Mouse (Mus musculus): ENCODE measurements around the gene 2900011O08Rik. TPM values are rescaled to one million over a fixed set of nuclear protein-coding genes. Genes with fewer than 3 reads are reported as not detected.

The 2900011O08Rik gene
- polyA plus RNA-seq, 1 experiment from 2014 or later, result 0.55 TPM

DNA sequence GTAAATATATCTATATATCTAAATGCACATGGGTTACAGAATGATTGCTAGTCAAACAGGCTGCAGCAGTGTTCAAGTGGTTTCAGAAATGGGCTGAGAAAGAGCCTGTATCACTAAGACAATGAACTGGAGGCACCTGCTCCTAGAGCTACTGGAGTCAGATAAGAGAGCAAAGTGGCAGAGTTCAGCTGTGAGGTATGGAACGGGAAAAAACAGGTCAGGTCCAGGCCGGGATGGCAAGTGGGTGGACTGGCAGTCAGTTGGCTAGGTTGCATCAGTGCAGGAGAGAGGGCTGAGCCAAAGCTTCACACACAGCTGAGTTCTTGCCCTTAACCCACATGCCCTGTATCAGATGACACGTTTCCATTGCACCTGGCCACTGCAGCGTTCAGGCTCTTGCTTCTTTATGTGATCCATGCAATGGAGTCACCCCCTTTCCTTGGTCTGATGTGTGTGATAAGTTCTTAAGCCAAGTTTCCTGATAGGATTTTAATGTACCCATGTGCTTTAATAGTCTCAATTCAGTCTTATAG, 59.9 kb downstream of the 2900011O08Rik start:
- no peak for ATAC-seq (ENCODE audit: insufficient read depth)
- no peak for TF ChIP-seq CTCF (IDR thresholded peaks at IDR 0.05; ENCODE audit: low read depth)
- Histone ChIP-seq H3K9me3 (ENCODE audit: low read depth, low read length) (no peaks in the 10 kb centered on the region), H3K9ac (no peak overlapping the region), H3K4me1 (ENCODE audit: insufficient read depth) (no peaks in the 10 kb centered on the region), H3K27ac (ENCODE audit: low read depth) (no peak overlapping the region), H3K27me3 (ENCODE audit: insufficient read depth, low read length) (no peaks in the 10 kb centered on the region), H3K4me2 (no peak overlapping the region), H3K4me3 (ENCODE audit: low read depth, low read length) (no peak overlapping the region), H3K36me3 (ENCODE audit: insufficient read depth) (no peaks in the 10 kb centered on the region)
- DNase-seq, result no peak
- 58% methylated on average over 4 of the region's 4 CpGs for WGBS

DNA sequence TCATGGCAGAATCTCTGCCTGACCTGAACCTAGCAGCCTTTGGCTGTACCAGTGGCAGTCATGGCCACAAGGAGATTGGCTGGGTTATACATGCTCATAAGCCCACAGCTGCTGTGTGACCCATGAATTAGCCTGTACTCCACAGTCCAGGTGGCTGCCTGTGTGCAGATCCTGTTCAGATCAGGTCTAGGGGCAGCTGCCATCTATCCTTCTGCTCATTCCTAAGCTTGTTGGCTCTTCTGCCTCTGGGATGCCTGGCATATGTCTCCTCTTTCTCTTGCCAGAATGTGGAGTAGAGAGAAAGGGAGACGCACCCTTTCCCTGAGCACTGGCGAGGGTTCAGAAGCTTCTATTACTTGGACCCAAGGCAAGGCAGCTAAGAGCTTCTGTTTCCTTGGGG, 65.8 kb downstream of the 2900011O08Rik start:
- Histone ChIP-seq H3K4me2 (no peak overlapping the region), H3K9ac (no peak overlapping the region), H3K27me3 (ENCODE audit: insufficient read depth, low read length) (no peaks in the 10 kb centered on the region), H3K27ac (ENCODE audit: low read depth) (no peak overlapping the region), H3K9me3 (ENCODE audit: low read depth, low read length) (no peaks in the 10 kb centered on the region), H3K4me1 (ENCODE audit: insufficient read depth) (no peaks in the 10 kb centered on the region), H3K36me3 (ENCODE audit: insufficient read depth) (no peaks in the 10 kb centered on the region), H3K4me3 (ENCODE audit: low read depth, low read length) (no peak overlapping the region)
- TF ChIP-seq CTCF (IDR thresholded peaks at IDR 0.05; ENCODE audit: low read depth), result no peak
- DNase-seq (no peak), ATAC-seq (ENCODE audit: insufficient read depth) (no peak)
- 85% methylated on average over 2 of the region's 2 CpGs for whole genome bisulfite sequencing

DNA sequence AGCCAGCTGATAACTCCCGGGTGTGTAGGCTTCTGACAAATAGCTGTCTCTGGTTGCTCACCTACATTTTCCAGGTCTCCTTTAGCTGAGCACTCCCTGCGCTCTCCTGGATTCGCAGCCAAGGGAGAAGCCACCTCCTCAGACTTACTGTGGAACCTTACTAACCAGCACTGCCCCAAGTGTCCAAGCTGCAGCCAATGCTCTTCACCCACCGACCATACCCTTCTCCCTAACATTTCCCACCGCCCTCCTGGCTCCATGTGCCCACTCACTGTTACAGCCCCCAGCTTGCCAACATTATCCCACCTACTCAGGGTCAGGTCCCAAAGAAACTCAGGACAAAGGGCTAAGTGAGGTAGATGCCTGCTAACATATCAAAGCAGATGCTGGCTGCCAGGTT, 66.7 kb downstream of the 2900011O08Rik start:
- Histone ChIP-seq H3K9ac (no peak overlapping the region), H3K4me3 (ENCODE audit: low read depth, low read length) (no peak overlapping the region), H3K4me1 (ENCODE audit: insufficient read depth) (no peaks in the 10 kb centered on the region), H3K36me3 (ENCODE audit: insufficient read depth) (no peaks in the 10 kb centered on the region), H3K9me3 (ENCODE audit: low read depth, low read length) (no peaks in the 10 kb centered on the region), H3K4me2 (no peak overlapping the region), H3K27ac (ENCODE audit: low read depth) (no peak overlapping the region), H3K27me3 (ENCODE audit: insufficient read depth, low read length) (no peaks in the 10 kb centered on the region)
- no peak for DNase-seq
- 81% methylated on average over 5 of the region's 5 CpGs for WGBS
- TF ChIP-seq CTCF (IDR thresholded peaks at IDR 0.05; ENCODE audit: low read depth), result no peak
- ATAC-seq (ENCODE audit: insufficient read depth), result no peak

DNA sequence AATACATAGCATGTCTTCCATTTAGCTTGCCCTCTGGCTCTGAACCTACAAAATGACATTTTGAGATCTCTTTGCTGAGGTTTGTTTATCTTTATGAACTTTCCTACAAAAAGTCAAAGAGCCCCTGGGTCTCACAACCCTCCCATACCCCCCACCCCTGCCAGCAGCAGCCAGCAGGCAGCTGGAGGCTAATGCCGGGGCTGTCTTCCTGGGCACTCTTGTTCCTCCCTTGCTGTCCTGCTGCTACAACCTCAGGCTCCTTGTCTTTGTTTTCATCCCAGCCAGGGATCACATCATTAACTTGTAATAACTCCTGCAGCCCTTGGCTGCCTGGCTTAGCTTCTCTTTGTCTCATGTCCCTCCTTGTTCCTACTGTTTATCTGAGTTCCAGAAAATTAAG, 68.9 kb downstream of the 2900011O08Rik start:
- Histone ChIP-seq H3K9ac (no peak overlapping the region), H3K4me2 (no peak overlapping the region), H3K27ac (ENCODE audit: low read depth) (no peak overlapping the region), H3K4me3 (ENCODE audit: low read depth, low read length) (no peak overlapping the region), H3K36me3 (ENCODE audit: insufficient read depth) (no peaks in the 10 kb centered on the region), H3K27me3 (ENCODE audit: insufficient read depth, low read length) (no peaks in the 10 kb centered on the region), H3K4me1 (ENCODE audit: insufficient read depth) (no peaks in the 10 kb centered on the region), H3K9me3 (ENCODE audit: low read depth, low read length) (no peaks in the 10 kb centered on the region)
- DNase-seq (no peak), ATAC-seq (ENCODE audit: insufficient read depth) (no peak)
- WGBS, result 56% methylated on average over 1 of the region's 1 CpGs
- TF ChIP-seq CTCF (IDR thresholded peaks at IDR 0.05; ENCODE audit: low read depth), result no peak

DNA sequence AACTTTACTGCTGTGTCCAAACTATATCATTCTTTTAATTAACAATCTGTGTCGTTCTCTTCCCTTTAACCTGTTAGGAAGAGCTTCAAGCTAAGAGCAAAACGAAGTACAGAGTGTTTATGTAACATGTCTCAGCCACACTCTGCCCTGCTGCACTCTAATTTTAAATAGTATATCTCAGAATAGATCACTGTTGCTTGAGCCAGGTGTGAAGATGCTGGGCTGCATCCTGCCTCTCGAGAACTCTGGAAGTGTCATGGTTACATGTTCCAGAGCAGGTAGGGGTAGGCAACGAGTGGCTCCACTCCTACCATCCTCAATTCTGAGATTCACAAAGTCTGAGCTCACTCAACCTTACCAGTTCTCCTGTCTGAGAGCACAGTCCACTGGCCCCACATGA, 70.3 kb downstream of the 2900011O08Rik start:
- H3K27me3 ChIP-seq (ENCODE audit: insufficient read depth, low read length), result no peaks in the 10 kb centered on the region
- 68% methylated on average over 4 of the region's 4 CpGs for WGBS

DNA sequence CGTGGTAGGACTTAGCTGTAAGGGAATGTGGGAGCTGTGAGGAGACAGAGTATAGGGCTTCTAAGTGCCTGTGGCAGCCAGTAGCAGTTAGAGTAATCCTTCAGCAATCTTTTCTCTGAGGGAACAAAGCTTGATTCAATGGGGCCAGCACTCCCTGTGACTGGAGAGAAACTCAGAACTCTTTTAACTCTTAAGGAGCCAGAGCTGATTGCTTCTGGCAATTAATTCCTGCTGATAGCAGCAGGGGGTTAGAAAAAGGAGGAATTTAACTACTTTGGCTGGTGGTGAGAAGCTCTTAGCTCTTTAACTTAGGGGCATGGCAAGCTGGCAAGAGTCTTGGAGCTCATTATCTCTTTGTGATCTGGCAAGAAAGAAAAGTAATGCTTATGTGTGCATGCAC, 72.1 kb downstream of the 2900011O08Rik start:
- ATAC-seq (ENCODE audit: insufficient read depth) (no peak), DNase-seq (no peak)
- no peaks in the 10 kb centered on the region for H3K36me3 ChIP-seq (ENCODE audit: insufficient read depth)
- H3K4me3 ChIP-seq (ENCODE audit: low read depth, low read length), result no peak overlapping the region
- WGBS, result 27% methylated on average over 1 of the region's 1 CpGs
- no peaks in the 10 kb centered on the region for H3K4me1 ChIP-seq (ENCODE audit: insufficient read depth)
- no peak overlapping the region for H3K9ac ChIP-seq
- no peak overlapping the region for H3K27ac ChIP-seq (ENCODE audit: low read depth)
- no peak for TF ChIP-seq CTCF (IDR thresholded peaks at IDR 0.05; ENCODE audit: low read depth)
- no peaks in the 10 kb centered on the region for H3K27me3 ChIP-seq (ENCODE audit: insufficient read depth, low read length)
- H3K9me3 ChIP-seq (ENCODE audit: low read depth, low read length), result no peaks in the 10 kb centered on the region
- no peak overlapping the region for H3K4me2 ChIP-seq

More for the DNA sequence above, 70.3 kb downstream of the 2900011O08Rik start:
- Histone ChIP-seq H3K9ac (no peak overlapping the region), H3K4me1 (ENCODE audit: insufficient read depth) (no peaks in the 10 kb centered on the region), H3K4me2 (no peak overlapping the region), H3K9me3 (ENCODE audit: low read depth, low read length) (no peaks in the 10 kb centered on the region), H3K4me3 (ENCODE audit: low read depth, low read length) (no peak overlapping the region), H3K36me3 (ENCODE audit: insufficient read depth) (no peaks in the 10 kb centered on the region), H3K27ac (ENCODE audit: low read depth) (no peak overlapping the region)
- DNase-seq, result no peak
- no peak for TF ChIP-seq CTCF (IDR thresholded peaks at IDR 0.05; ENCODE audit: low read depth)
- no peak for ATAC-seq (ENCODE audit: insufficient read depth)

DNA sequence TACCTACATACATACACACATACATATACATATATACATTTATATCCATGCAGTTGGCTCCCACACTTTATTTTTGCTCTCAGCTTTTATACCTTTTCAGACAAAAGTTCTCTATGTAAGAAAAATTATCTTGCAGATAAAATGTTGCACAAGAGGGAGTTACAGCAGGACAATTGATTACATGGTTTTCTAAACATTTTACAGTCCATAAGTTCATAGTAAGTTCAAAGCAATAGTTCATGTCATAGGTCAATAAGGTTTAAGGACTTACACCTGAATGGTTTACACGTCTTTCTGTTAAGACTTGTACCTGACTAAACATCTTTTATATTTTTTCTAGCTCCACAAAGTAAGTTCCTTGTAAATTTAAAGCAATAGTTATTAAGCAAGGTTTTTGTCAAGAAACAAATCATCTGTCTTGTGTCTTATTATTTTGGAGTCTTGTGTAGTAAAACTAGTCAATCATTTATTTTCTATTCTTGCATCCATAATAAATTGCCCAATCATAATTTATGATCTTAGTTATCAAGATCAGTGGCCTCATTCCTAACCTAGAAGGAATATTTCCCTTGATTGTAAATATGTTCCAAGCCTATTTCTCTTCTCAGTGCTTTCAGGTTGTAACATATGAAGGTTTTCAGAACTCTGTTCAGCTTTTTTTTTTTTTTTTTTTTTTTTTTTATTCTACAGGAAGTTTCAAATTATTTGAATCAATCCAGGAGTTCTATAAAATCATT, 72.9 kb downstream of the 2900011O08Rik start:
- Histone ChIP-seq H3K27ac (ENCODE audit: low read depth) (no peak overlapping the region), H3K4me2 (no peak overlapping the region), H3K9me3 (ENCODE audit: low read depth, low read length) (no peaks in the 10 kb centered on the region), H3K9ac (no peak overlapping the region), H3K27me3 (ENCODE audit: insufficient read depth, low read length) (no peaks in the 10 kb centered on the region), H3K36me3 (ENCODE audit: insufficient read depth) (no peaks in the 10 kb centered on the region), H3K4me3 (ENCODE audit: low read depth, low read length) (no peak overlapping the region), H3K4me1 (ENCODE audit: insufficient read depth) (no peaks in the 10 kb centered on the region)
- 40% methylated on average over 1 of the region's 1 CpGs for WGBS
- no peak for TF ChIP-seq CTCF (IDR thresholded peaks at IDR 0.05; ENCODE audit: low read depth)
- DNase-seq (no peak), ATAC-seq (ENCODE audit: insufficient read depth) (no peak)

All from lung, embryonic 14.5 days (tissue).